Mouse (Mus musculus): ENCODE measurements at regions not wholly inside any gene's neighbourhood (a gene's known extent, or its start where the extent isn't known, plus 50 kb on each side); places are given as distances from the start of the nearest gene placed in this dataset.
A peak's percentile ranks its signal among the peaks of the same experiment; 100 is the strongest.

- DNase-seq (ENCODE audit: extremely low spot score, low spot score) = no peak
- Histone ChIP-seq H3K9me3 (no peaks in the 10 kb centered on the region), H3K36me3 (replicated peaks) (no peaks in the 10 kb centered on the region), H3K4me1 (no peaks in the 10 kb centered on the region), H3K27ac (no peak overlapping the region), H3K4me3 (no peak overlapping the region), H3K27me3 (ENCODE audit: poor library complexity, severe bottlenecking) (no peaks in the 10 kb centered on the region)
- 93% methylated on average over 5 of the region's 5 CpGs for WGBS
These were observed 152.2 kb upstream of the Nckap5 start for GRCm38 (mm10) chr1:126982805-126983204.

GRCm38 (mm10) chr1:126980311-126980710 lies 149.7 kb upstream of the Nckap5 start:
- no peaks in the 10 kb centered on the region for H3K36me3 ChIP-seq (replicated peaks)
- no peaks in the 10 kb centered on the region for H3K4me1 ChIP-seq
- H3K4me3 ChIP-seq = no peak overlapping the region
- DNase-seq (ENCODE audit: extremely low spot score, low spot score) = no peak
- whole genome bisulfite sequencing = 94% methylated on average over 14 of the region's 14 CpGs
- H3K9me3 ChIP-seq = no peaks in the 10 kb centered on the region
- H3K27me3 ChIP-seq (ENCODE audit: poor library complexity, severe bottlenecking) = no peaks in the 10 kb centered on the region
- no peak overlapping the region for H3K27ac ChIP-seq

DNA sequence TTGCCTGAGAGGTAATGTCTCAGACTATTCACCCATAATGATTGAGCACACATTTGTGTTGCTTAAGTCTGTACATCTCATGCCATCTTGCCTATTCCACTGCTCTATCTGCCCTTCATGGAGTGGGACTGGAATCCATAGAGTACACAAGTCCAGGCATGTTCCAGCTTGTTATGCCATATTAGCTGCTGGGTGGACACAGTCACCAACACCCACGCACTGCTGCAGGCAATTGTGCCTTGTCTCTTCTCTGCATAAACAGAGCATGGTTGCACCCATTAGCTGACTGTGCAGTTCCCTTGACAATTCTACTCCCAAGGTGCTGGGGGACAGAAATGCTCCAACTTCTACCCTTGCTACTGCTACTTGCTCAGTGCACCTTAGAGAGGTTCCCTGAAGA lies 143.3 kb upstream of the Nckap5 start:
- 82% methylated on average over 1 of the region's 1 CpGs for WGBS
- no peak for DNase-seq (ENCODE audit: extremely low spot score, low spot score)
- Histone ChIP-seq H3K9me3 (no peaks in the 10 kb centered on the region), H3K4me3 (no peak overlapping the region), H3K27ac (no peak overlapping the region), H3K36me3 (replicated peaks) (no peaks in the 10 kb centered on the region), H3K27me3 (ENCODE audit: poor library complexity, severe bottlenecking) (no peaks in the 10 kb centered on the region), H3K4me1 (no peaks in the 10 kb centered on the region)

GRCm38 (mm10) chr1:126971777-126972421 lies 141.3 kb upstream of the Nckap5 start:
- Histone ChIP-seq H3K4me1 (no peaks in the 10 kb centered on the region), H3K9me3 (no peaks in the 10 kb centered on the region), H3K27me3 (ENCODE audit: poor library complexity, severe bottlenecking) (no peaks in the 10 kb centered on the region), H3K4me3 (no peak overlapping the region), H3K36me3 (replicated peaks) (no peaks in the 10 kb centered on the region), H3K27ac (no peak overlapping the region)
- 75% methylated on average over 10 of the region's 10 CpGs for WGBS
- DNase-seq (ENCODE audit: extremely low spot score, low spot score) = no peak

DNA sequence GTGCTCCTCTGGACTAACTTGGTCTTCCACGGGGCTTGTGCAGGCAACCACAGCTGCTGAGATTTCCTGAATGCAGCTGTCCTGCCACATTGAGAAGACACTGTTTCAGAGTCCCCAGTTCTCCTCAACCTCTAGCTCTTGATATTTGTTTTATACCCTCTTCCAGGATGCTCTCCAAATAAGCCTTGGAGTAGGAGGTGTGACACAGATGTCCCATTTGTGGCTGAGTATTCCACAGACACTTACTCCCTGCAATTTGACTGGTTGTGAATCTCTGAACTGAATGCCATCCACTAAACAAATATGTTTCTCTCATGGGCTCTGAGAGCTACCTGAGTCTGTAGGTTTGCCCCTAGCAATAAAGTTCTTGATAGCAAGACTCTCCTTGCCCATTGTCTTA lies 140.5 kb upstream of the Nckap5 start:
- WGBS = 87% methylated on average over 1 of the region's 1 CpGs
- H3K9me3 ChIP-seq = no peaks in the 10 kb centered on the region
- H3K27me3 ChIP-seq (ENCODE audit: poor library complexity, severe bottlenecking) = no peaks in the 10 kb centered on the region
- H3K4me1 ChIP-seq = no peaks in the 10 kb centered on the region
- no peak overlapping the region for H3K27ac ChIP-seq
- no peak for DNase-seq (ENCODE audit: extremely low spot score, low spot score)
- no peaks in the 10 kb centered on the region for H3K36me3 ChIP-seq (replicated peaks)
- no peak overlapping the region for H3K4me3 ChIP-seq

DNA sequence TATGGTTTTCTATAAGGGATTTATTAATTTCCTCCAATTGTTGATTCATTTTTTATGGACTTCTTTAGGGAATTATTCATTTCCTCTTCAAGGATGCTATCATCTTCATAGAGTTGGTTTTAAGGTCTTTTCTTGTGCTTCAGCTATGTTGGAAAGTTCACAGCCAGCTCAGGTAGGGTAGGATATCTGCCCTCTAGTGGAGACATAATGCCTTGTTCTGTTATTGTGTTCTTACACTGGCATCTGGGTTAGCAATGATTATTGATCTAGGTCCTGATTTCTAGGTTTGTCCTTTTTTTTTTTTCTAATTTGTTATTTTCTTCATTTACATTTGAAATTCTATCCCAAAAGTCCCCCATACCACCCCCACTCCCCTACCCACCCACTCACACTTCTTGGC lies 135.8 kb upstream of the Nckap5 start:
- no peak overlapping the region for H3K4me3 ChIP-seq
- H3K27ac ChIP-seq = no peak overlapping the region
- no peaks in the 10 kb centered on the region for H3K9me3 ChIP-seq
- no peaks in the 10 kb centered on the region for H3K4me1 ChIP-seq
- no peak for DNase-seq (ENCODE audit: extremely low spot score, low spot score)
- no peaks in the 10 kb centered on the region for H3K36me3 ChIP-seq (replicated peaks)
- no peaks in the 10 kb centered on the region for H3K27me3 ChIP-seq (ENCODE audit: poor library complexity, severe bottlenecking)

DNA sequence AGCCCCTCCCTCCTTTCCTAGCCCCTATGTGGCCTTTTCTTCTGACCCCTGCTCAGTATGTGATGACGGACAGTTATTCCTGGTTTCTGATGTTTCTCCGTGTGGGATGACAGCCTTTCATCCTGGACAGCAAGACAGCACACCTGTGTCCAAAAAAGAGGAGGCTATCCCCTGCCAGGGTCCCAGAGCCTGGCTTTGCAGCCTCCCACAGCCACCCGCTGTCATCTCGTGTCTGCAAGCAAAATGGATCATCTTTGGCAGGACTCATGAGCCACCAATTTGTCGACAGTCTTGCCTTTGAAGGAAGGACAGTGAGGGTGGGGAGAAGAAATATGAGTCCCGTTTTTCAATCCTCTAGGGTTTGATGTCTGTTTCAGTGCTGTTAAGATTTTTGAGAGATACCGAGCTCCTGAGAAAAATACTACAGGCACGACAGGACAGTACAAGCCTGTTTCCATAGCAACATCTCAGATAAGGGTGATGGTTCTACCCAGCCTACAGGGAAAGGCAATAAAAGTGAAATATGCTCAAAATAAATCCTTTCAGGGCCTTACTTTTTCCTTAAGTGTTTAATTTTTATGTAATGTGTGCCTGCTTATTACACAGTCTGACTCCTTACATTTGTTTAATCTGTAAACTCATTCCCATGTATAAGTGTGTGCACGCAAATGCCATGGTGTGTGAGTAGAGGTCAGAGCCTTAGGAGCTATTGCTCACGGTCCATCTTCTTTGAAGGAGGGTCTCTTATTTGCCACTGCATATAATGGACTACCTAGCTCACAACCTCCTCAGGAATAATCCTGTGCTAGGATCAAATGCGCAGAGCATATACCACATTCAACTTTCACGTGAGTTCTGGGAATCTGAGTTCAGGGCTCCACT lies 125.5 kb upstream of the Nckap5 start:
- Histone ChIP-seq H3K36me3 (replicated peaks) (no peaks in the 10 kb centered on the region), H3K4me3 (no peak overlapping the region), H3K9me3 (peaks cover 4% of the 10 kb centered on the region; the same call in 1 of the 2 replicates), H3K27ac (no peak overlapping the region), H3K27me3 (ENCODE audit: poor library complexity, severe bottlenecking) (no peaks in the 10 kb centered on the region), H3K4me1 (no peaks in the 10 kb centered on the region)
- 92% methylated on average over 12 of the region's 12 CpGs for WGBS
- no peak for DNase-seq (ENCODE audit: extremely low spot score, low spot score)

DNA sequence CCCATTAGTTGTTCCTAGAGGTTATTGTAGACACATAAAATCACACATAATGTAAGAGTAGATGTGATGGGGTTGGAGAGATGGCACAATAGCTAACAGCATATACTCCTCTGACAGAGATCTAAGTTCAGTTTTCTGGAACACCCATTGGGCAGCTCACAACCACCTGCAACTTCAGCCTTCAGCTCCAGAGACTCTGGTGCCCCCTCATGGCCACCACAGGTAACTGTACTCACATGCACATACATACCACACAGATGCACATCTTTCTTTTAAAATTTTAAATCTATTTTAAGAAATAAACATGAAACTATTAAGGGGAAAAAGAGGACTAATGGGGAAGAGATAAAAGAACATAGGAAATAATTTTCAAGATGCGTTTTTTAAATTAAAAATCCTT lies 117.3 kb upstream of the Nckap5 start:
- Histone ChIP-seq H3K27ac (no peak overlapping the region), H3K4me3 (no peak overlapping the region)
- WGBS = 89% methylated on average over 1 of the region's 1 CpGs

DNA sequence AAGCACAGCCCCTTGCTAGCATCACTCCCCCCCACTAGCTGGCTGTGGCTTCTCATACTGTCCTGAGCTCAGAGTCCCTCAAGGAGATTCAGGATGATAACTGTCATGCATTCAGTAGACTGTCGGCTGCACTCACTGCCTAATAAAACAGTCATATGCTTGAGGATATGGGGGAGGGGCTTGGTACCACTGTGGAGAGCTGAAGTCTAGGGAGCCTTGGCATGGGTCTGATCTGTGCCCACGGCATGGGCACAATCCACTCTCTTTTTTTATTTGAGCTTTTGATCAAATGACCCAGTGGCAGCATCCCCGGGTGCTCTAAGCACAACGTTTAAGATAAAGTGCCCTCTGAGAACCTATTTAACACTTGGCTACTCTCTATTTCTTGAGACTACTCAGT lies 102.1 kb upstream of the Nckap5 start:
- no peaks in the 10 kb centered on the region for H3K9me3 ChIP-seq
- peaks cover 23% of the 10 kb centered on the region for H3K4me1 ChIP-seq
- H3K36me3 ChIP-seq (replicated peaks) = no peaks in the 10 kb centered on the region
- no peak for DNase-seq (ENCODE audit: extremely low spot score, low spot score)
- 69% methylated on average over 4 of the region's 4 CpGs for WGBS
- H3K27me3 ChIP-seq (ENCODE audit: poor library complexity, severe bottlenecking) = no peaks in the 10 kb centered on the region; the same call in 1 of the 2 replicates
- no peak overlapping the region for H3K27ac ChIP-seq
- H3K4me3 ChIP-seq = no peak overlapping the region

More for the DNA sequence above, 117.3 kb upstream of the Nckap5 start:
- H3K9me3 ChIP-seq = no peaks in the 10 kb centered on the region
- no peaks in the 10 kb centered on the region for H3K4me1 ChIP-seq
- DNase-seq (ENCODE audit: extremely low spot score, low spot score) = no peak
- no peaks in the 10 kb centered on the region for H3K36me3 ChIP-seq (replicated peaks)
- no peaks in the 10 kb centered on the region for H3K27me3 ChIP-seq (ENCODE audit: poor library complexity, severe bottlenecking)

- H3K36me3 ChIP-seq (replicated peaks) = no peaks in the 10 kb centered on the region
- H3K27ac ChIP-seq = no peak overlapping the region
- no peak overlapping the region for H3K4me3 ChIP-seq
- H3K27me3 ChIP-seq (ENCODE audit: poor library complexity, severe bottlenecking) = no peaks in the 10 kb centered on the region; the same call in 1 of the 2 replicates
- no peaks in the 10 kb centered on the region for H3K9me3 ChIP-seq
- H3K4me1 ChIP-seq = peaks cover 23% of the 10 kb centered on the region
- DNase-seq (ENCODE audit: extremely low spot score, low spot score) = peak; percentile 83
- 5% methylated on average over 6 of the region's 6 CpGs for WGBS
These were observed 101.2 kb upstream of the Nckap5 start for GRCm38 (mm10) chr1:126931754-126932153.

GRCm38 (mm10) chr1:126931093-126931492 lies 100.5 kb upstream of the Nckap5 start:
- H3K27me3 ChIP-seq (ENCODE audit: poor library complexity, severe bottlenecking) = no peaks in the 10 kb centered on the region; the same call in 1 of the 2 replicates
- DNase-seq (ENCODE audit: extremely low spot score, low spot score) = no peak
- 84% methylated on average over 10 of the region's 10 CpGs for WGBS
- peaks cover 23% of the 10 kb centered on the region for H3K4me1 ChIP-seq
- no peaks in the 10 kb centered on the region for H3K36me3 ChIP-seq (replicated peaks)
- no peak overlapping the region for H3K27ac ChIP-seq
- H3K4me3 ChIP-seq = no peak overlapping the region
- no peaks in the 10 kb centered on the region for H3K9me3 ChIP-seq

DNA sequence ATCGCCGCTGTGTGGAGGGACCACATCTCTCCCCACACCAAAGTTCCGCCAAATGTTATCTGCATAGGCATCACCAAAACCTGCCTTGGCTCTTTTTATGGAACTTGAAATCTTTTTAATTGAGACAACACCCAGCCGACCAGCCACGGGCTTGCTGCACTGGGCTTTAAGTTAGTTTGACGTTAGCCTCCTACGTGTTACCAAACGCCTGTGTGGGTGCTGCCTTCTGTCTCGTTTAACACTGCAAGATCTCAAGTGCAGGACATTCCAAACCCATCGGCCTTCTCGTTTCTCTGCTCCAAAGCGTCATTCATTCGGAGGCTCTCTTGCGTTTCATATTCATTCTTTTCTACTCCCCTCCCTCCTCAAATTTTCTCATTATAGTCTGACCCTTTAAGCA lies 100.0 kb upstream of the Nckap5 start:
- Histone ChIP-seq H3K36me3 (replicated peaks) (no peaks in the 10 kb centered on the region), H3K27ac (no peak overlapping the region), H3K27me3 (ENCODE audit: poor library complexity, severe bottlenecking) (no peaks in the 10 kb centered on the region; the same call in 1 of the 2 replicates), H3K9me3 (no peaks in the 10 kb centered on the region), H3K4me3 (no peak overlapping the region), H3K4me1 (peaks cover 23% of the 10 kb centered on the region)
- WGBS = 89% methylated on average over 14 of the region's 14 CpGs
- no peak for DNase-seq (ENCODE audit: extremely low spot score, low spot score)

GRCm38 (mm10) chr1:126929666-126930065 lies 99.1 kb upstream of the Nckap5 start:
- no peaks in the 10 kb centered on the region; the same call in 1 of the 2 replicates for H3K27me3 ChIP-seq (ENCODE audit: poor library complexity, severe bottlenecking)
- H3K36me3 ChIP-seq (replicated peaks) = no peaks in the 10 kb centered on the region
- WGBS = 74% methylated on average over 4 of the region's 4 CpGs
- H3K9me3 ChIP-seq = no peaks in the 10 kb centered on the region
- H3K4me1 ChIP-seq = peaks cover 23% of the 10 kb centered on the region
- no peak for DNase-seq (ENCODE audit: extremely low spot score, low spot score)
- H3K4me3 ChIP-seq = no peak overlapping the region
- H3K27ac ChIP-seq = no peak overlapping the region
